Mouse (Mus musculus) liver, embryonic 14.5 days (tissue): ENCODE measurements at regions not wholly inside any gene's neighbourhood (a gene's known extent, or its start where the extent isn't known, plus 50 kb on each side); places are given as distances from the start of the nearest gene placed in this dataset.
A peak's percentile ranks its signal among the peaks of the same experiment; 100 is the strongest.

ENCODE experiments used
- ATAC-seq: fragments of 200-750 bp; cut with Nextera tagmentation; 2 replicates; pipeline ENCODE4 v1.8.0; 2017; ENCODE audit warnings: moderate number of reproducible peaks, mild to moderate bottlenecking, moderate library complexity; ENCODE audit not compliant: insufficient read depth
- DNase-seq, 3 experiments: peaks; one replicate each; pipeline ENCODE4 v3.0.0-alpha.2; 2012 to 2013; ENCODE audit warnings: low read depth in 3 of 3, low spot score in 3 of 3
- H3K27ac ChIP-seq: fragments of 300-500 bp; sonication (generic); 2 replicates; pipeline ENCODE4 v1.5.1; 2014; ENCODE audit warnings: moderate library complexity, mild to moderate bottlenecking, control low read depth, inconsistent platforms
- H3K27me3 ChIP-seq: fragments of 300-500 bp; sonication (generic); 2 replicates; pipeline ENCODE4 v1.6.1; 2014; ENCODE audit warnings: mild to moderate bottlenecking, low read length, moderate library complexity; ENCODE audit not compliant: control insufficient read depth, insufficient read depth
- H3K36me3 ChIP-seq: fragments of 300-500 bp; sonication (generic); replicated peaks from 2 replicates; pipeline ENCODE4 v1.6.1; 2014; ENCODE audit warnings: low read depth; ENCODE audit not compliant: control insufficient read depth, insufficient read depth
- H3K4me1 ChIP-seq, 2 experiments: fragments of 200-500 bp in 1 of 2; fragments of 300-500 bp in 1 of 2; sonication (generic) in 1 of 2; replicated peaks; 2 replicates each; pipeline ENCODE4 v1.6.1; 2012 to 2014; ENCODE audit warnings: antibody characterized with exemption in 1 of 2, inconsistent platforms in 1 of 2, low read length in 1 of 2; ENCODE audit not compliant: control insufficient read depth in 2 of 2, insufficient read depth in 2 of 2
- H3K4me2 ChIP-seq: fragments of 300-500 bp; sonication (generic); 2 replicates; pipeline ENCODE4 v1.6.1; 2014; ENCODE audit warnings: low read depth, mild to moderate bottlenecking, control low read depth, moderate library complexity
- H3K4me3 ChIP-seq, 2 experiments: fragments of 200-500 bp in 1 of 2; fragments of 300-500 bp in 1 of 2; sonication (generic) in 1 of 2; 2 replicates each; pipeline ENCODE4 v1.5.1; 2012 to 2014; ENCODE audit warnings: low read depth in 2 of 2, low read length in 2 of 2, mild to moderate bottlenecking in 2 of 2, control low read depth in 1 of 2, inconsistent platforms in 1 of 2, moderate library complexity in 1 of 2; ENCODE audit not compliant: insufficient read depth in 1 of 2
- H3K9ac ChIP-seq: fragments of 300-500 bp; sonication (generic); replicated peaks from 2 replicates; pipeline ENCODE4 v1.6.1; 2014; ENCODE audit warnings: mild to moderate bottlenecking, control low read depth, moderate library complexity
- H3K9me3 ChIP-seq: fragments of 300-500 bp; sonication (generic); 2 replicates; pipeline ENCODE4 v1.6.1; 2016; ENCODE audit warnings: low read length, mixed read lengths; ENCODE audit not compliant: control insufficient read depth
- CTCF ChIP-seq: IDR thresholded peaks from 2 replicates; pipeline ENCODE4 v1.5.1; 2016; ENCODE audit warnings: antibody characterized with exemption, low read depth, control low read depth
- EP300 ChIP-seq: IDR thresholded peaks from 2 replicates; pipeline ENCODE4 v1.6.1; 2016; ENCODE audit warnings: antibody characterized with exemption, low read depth
- WGBS: fragments of 180-500 bp; shearing (Covaris S2); extraction: QIAGEN DNeasy Blood & Tissue Kit; methylation state at CpG from one replicate; pipeline ENCODE4 v1.1.7; 2014; ENCODE audit not compliant: insufficient replicate concordance; 5-methylcytosine and 5-hydroxymethylcytosine counted together

DNA sequence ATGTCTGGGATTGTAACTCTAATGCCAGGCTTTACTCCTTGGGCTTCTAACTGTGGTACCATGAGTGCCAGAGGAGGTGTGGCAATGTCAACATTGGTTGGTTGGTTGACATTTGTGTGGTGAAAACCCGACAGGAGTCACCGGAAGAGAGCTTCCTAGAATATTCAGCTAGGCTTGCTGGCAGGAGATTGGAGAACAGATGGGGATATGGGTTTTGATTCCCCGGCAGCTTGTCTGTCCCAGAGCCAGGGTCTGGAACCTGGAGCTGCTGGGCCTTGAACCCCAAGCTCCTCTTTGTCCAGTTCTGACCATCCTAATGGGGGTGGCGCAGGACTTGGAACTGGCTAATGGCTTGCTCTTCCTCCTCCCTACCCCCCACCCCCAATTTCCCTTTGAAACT lies 1198.9 kb upstream of the A1bg start:
- Histone ChIP-seq H3K36me3 (no peaks in the 10 kb centered on the region), H3K4me2 (peak overlapping the region; percentile 59), H3K9me3 (no peaks in the 10 kb centered on the region), H3K9ac (peak overlapping the region; percentile 42), H3K27me3 (no peaks in the 10 kb centered on the region), H3K27ac (peak overlapping the region; percentile 76), H3K4me1 (peaks cover 32 to 62% of the 10 kb centered on the region in 2 experiments), H3K4me3 (no peak overlapping the region; a peak in 1 of 4 replicates)
- DNase-seq (no peak), ATAC-seq (no peak)
- TF ChIP-seq EP300 (no peak), CTCF (no peak)
- WGBS: 63% methylated on average over 4 of the region's 4 CpGs

DNA sequence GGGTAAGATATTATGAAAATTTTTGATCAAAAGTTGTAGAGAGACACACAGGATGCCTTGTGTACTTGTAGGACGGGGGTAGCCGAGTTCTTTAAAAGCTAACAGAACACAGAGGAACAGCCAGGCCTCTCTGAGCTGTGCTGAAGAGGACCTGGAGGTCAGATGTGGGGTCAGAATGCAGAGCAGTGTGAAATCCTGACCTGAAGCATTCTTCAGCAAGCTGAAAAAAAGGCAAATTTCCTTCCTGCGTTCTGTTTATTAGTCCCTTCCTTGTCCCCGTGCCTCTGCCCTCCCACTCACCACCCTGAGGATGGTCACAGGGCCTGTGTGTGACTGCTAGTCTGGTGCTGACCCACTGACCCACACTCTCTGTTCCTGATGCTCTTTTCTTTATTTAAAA lies 1197.9 kb upstream of the A1bg start:
- Histone ChIP-seq H3K36me3 (no peaks in the 10 kb centered on the region), H3K4me2 (peak overlapping the region; percentile 21; the same call in 1 of the 2 replicates), H3K9ac (no peak overlapping the region), H3K9me3 (no peaks in the 10 kb centered on the region), H3K27me3 (no peaks in the 10 kb centered on the region), H3K4me1 (peaks cover 37 to 71% of the 10 kb centered on the region in 2 experiments), H3K4me3 (no peak overlapping the region), H3K27ac (peak overlapping the region; percentile 40)
- DNase-seq: no peak
- no peak for TF ChIP-seq CTCF
- no peak for TF ChIP-seq EP300
- WGBS: 44% methylated on average over 4 of the region's 4 CpGs
- ATAC-seq: no peak

DNA sequence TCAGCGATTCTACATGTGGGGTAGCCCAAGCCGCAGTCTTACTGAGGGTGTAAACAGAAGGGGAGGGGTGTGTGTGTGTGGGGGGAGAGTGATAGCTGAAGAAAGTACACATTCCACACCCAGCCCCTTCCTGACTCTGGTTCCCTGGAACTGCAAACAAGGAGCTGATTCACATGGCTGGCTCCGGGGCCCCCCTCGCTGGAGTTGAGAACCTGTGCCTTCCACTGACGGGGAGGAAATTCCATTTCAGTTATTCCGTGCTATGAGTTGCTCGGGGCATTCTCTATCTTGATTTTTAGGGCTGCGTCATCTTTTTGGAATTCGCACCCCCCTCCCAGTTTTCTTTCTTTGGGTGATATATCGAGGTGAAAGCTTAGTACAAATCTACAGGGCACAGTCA lies 1196.2 kb upstream of the A1bg start:
- TF ChIP-seq EP300 (no peak), CTCF (no peak)
- WGBS: 65% methylated on average over 10 of the region's 10 CpGs
- Histone ChIP-seq H3K27ac (no peak overlapping the region), H3K4me1 (peaks cover 37 to 83% of the 10 kb centered on the region in 2 experiments), H3K4me3 (no peak overlapping the region), H3K27me3 (no peaks in the 10 kb centered on the region), H3K9me3 (no peaks in the 10 kb centered on the region), H3K36me3 (no peaks in the 10 kb centered on the region), H3K4me2 (no peak overlapping the region), H3K9ac (no peak overlapping the region)
- ATAC-seq (no peak), DNase-seq (no peak)

DNA sequence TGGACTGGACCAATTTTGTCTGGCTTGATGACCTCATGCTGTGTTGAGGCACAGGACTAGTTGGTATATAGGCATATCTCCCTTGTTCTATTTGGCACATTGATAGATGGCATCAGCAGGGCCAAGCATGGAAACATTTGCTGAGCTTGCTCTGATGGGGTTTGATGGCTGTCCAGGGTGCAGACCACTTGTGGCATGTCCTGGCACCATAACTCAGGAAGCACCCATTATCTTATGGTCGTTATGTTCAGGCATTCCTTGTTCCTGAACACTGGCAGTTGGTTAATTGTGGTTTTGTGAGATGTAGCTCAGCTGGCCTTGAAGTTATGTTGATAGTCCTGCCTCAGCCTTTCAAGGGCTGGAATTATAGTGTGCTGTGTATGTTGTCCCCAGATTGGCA lies 1193.4 kb upstream of the A1bg start:
- TF ChIP-seq EP300 (no peak), CTCF (no peak)
- Histone ChIP-seq H3K27ac (no peak overlapping the region), H3K4me3 (no peak overlapping the region), H3K4me1 (peaks cover 20 to 83% of the 10 kb centered on the region in 2 experiments), H3K36me3 (no peaks in the 10 kb centered on the region), H3K27me3 (no peaks in the 10 kb centered on the region), H3K4me2 (no peak overlapping the region), H3K9ac (no peak overlapping the region), H3K9me3 (no peaks in the 10 kb centered on the region)
- 8% methylated on average over 1 of the region's 1 CpGs for WGBS
- DNase-seq (no peak), ATAC-seq (no peak)

DNA sequence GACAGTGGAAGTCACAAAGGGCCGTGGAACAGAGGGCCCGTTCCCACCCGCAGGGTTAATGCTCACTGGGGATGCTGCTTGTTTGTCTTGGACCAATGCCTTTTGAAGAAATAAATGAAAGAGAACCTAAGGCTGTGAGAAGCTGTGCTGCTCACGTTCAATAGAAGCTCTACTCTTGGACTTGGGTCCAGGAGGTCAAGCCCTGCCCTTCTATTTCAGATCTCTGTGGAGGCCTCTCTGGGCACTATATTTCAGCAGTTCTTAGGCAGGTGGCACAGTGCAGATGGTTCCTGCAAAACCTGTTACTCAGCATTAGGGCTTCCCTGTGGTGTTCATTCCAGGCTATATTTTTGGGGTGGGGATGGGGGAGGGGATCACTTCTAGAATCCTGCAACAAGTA lies 1192.0 kb upstream of the A1bg start:
- Histone ChIP-seq H3K27ac (no peak overlapping the region), H3K9ac (no peak overlapping the region), H3K4me1 (peaks cover 16 to 74% of the 10 kb centered on the region in 2 experiments), H3K27me3 (no peaks in the 10 kb centered on the region), H3K4me2 (no peak overlapping the region), H3K9me3 (no peaks in the 10 kb centered on the region), H3K4me3 (no peak overlapping the region), H3K36me3 (no peaks in the 10 kb centered on the region)
- DNase-seq (no peak), ATAC-seq (no peak)
- TF ChIP-seq CTCF (no peak), EP300 (no peak)
- 66% methylated on average over 4 of the region's 4 CpGs for WGBS
